ENCODE assay signal across 24 mouse cellular contexts in genomic region chr3:91033921-91034320, GRCm38 (mm10). TPM values are rescaled to one million over a fixed set of nuclear protein-coding genes. Genes with fewer than 3 reads are reported as not detected.
DNase-seq lines count a peak whose midpoint lies in the region; ATAC-seq and TF ChIP-seq lines count a peak whose summit lies in the region.
"Had no signal": no experiment of that assay in that cellular context is flagged by ENCODE, and none has a peak within 500 bp of the region (broad histone marks: within the 10 kb centered on the region; RNA-seq: fewer than 3 reads in every experiment).

No protein-coding gene starts in this region.

- no peak for TF ChIP-seq CTCF in C2C12 (IDR thresholded peaks at IDR 0.05; ENCODE audit: control insufficient read depth, insufficient read depth, insufficient read length)

- H3K79me2 ChIP-seq in C2C12 (ENCODE audit: control insufficient read depth, insufficient read depth), result no peaks in the 10 kb centered on the region

- H3K27me3 ChIP-seq in C2C12 (ENCODE audit: control insufficient read depth, insufficient read depth, insufficient read length), result no peaks in the 10 kb centered on the region
- H3K27me3 ChIP-seq: embryonic facial prominence, embryonic 12.5 days; forebrain, embryonic 13.5 days; forebrain, embryonic 15.5 days had no signal

- no peak for ATAC-seq in erythroblast, adult 5-6 weeks (replicated peaks; ENCODE audit: low FRiP score, poor library complexity, severe bottlenecking)
- ATAC-seq: forebrain, embryonic 13.5 days; forebrain, embryonic 15.5 days; forebrain, postnatal 0 days had no signal

- no peaks in the 10 kb centered on the region for H3K36me3 ChIP-seq in C2C12 (ENCODE audit: control insufficient read depth, insufficient read depth)
- H3K36me3 ChIP-seq: embryonic facial prominence, embryonic 10.5 days; embryonic facial prominence, embryonic 12.5 days; forebrain, embryonic 15.5 days had no signal

- H3K4me3 ChIP-seq in C2C12 (ENCODE audit: insufficient read depth, poor library complexity, severe bottlenecking), result no peak overlapping the region
- H3K4me3 ChIP-seq: embryonic facial prominence, embryonic 10.5 days; embryonic facial prominence, embryonic 12.5 days; erythroblast, embryonic 14.5 days; forebrain, embryonic 13.5 days; forebrain, embryonic 15.5 days had no signal

- H3ac ChIP-seq in C2C12 (ENCODE audit: control insufficient read depth, insufficient read length, low read depth), result no peak overlapping the region

- DNase-seq in gonadal fat pad, adult 2 months (ENCODE audit: low read depth), result peak; percentile 37
- no peak for DNase-seq in adrenal gland, adult 2 months
- no peak for DNase-seq in thymus, postnatal 25 days
- DNase-seq: adrenal gland, adult 8-10 months; adrenal gland, postnatal 14 days; adrenal gland, postnatal 36 days; B cell, adult 2 months; cerebellum, adult 11-12 months; cerebellum, adult 2 months; cerebellum, adult 9-10 months; cerebellum, postnatal 10 days; cerebellum, postnatal 25 days; forebrain, postnatal 0 days had no signal

- no peaks in the 10 kb centered on the region for H3K79me3 ChIP-seq in C2C12 (ENCODE audit: low read depth)

TF ChIP-seq in C2C12, 6 proteins besides CTCF, POLR2A, EP300 and RAD21:
- TF ChIP-seq CEBPB (IDR thresholded peaks at IDR 0.05; ENCODE audit: low read depth) (peak; percentile 60), USF1 (IDR thresholded peaks at IDR 0.05; ENCODE audit: low read depth) (no peak)

RNA-seq across cellular contexts. Expression of gene 9130204L05Rik, which starts 56.7 kb away (rescaled TPM):
- not detected for polyA plus RNA-seq in C2C12 (2012; fragmentation: generic; extraction: Trizol)
- polyA plus RNA-seq in gonadal fat pad, adult 2 months (2012; rRNA removed), result not detected in 2 replicates
- not detected for total RNA-seq in adrenal gland, adult 2 months (2021)
- polyA plus RNA-seq in adrenal gland, adult 2 months (2012; rRNA removed), result not detected in 2 replicates
- not detected in 2 replicates for total RNA-seq in erythroblast, adult 5-6 weeks (2015; ENCODE audit: low replicate concordance)
- not detected in 2 replicates for total RNA-seq in erythroblast, adult 5-6 weeks (2017; ENCODE audit: low replicate concordance)
- total RNA-seq: adrenal gland, postnatal 14 days; adrenal gland, postnatal 36 days; forebrain, postnatal 0 days; MEL had no signal
- polyA plus RNA-seq: cerebellum, adult 2 months; cortical plate, adult 2 months; embryonic facial prominence, embryonic 10.5 days; embryonic facial prominence, embryonic 12.5 days; embryonic facial prominence, embryonic 14.5 days; erythroblast, embryonic 14.5 days; forebrain, embryonic 11.5 days; forebrain, embryonic 13.5 days; forebrain, embryonic 15.5 days; forebrain, postnatal 0 days had no signal
